ENCODE assay signal across 23 mouse cellular contexts in the genomic region with DNA sequence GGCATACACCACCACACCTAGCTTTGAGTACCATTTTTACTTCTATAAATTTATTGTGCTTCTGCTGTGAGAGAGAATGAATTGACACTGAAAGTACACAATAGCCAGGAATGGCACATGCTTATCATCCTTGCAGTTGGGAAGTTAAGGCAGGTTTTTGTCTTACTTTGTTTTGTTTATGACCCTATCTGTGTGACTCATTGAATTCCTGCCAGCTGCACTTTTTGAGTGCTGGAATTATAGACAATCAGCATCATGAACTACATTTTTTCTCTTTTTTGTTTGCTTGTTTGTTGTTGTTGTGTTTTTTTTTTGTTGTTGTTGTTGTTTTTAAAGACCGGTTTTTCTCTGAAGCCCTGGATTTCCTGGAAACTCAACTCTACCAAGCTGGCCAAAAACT. TPM values are rescaled to one million over a fixed set of nuclear protein-coding genes. Genes with fewer than 3 reads are reported as not detected.
DNase-seq lines count a peak whose midpoint lies in the region; TF ChIP-seq lines count a peak whose summit lies in the region.
"Had no signal": no experiment of that assay in that cellular context is flagged by ENCODE, and none has a peak within 500 bp of the region (broad histone marks: within the 10 kb centered on the region; RNA-seq: fewer than 3 reads in every experiment).

No protein-coding gene starts in this region.

- no peaks in the 10 kb centered on the region; the same call in 1 of the 2 replicates for H3K4me1 ChIP-seq in kidney, adult 2 months (ENCODE audit: control insufficient read depth, insufficient read depth, low read length)
- H3K4me1 ChIP-seq: embryonic facial prominence, embryonic 12.5 days; forebrain, embryonic 15.5 days; limb, embryonic 12.5 days; liver, embryonic 15.5 days; stomach, embryonic 15.5 days had no signal

- H3K27ac ChIP-seq in kidney, adult 2 months (ENCODE audit: insufficient read depth, low read depth, low read length): 0 out of 2 replicates have a peak overlapping the region, but pooled peaks have one; percentile 38
- H3K27ac ChIP-seq: embryonic facial prominence, embryonic 12.5 days; forebrain, embryonic 15.5 days; hindbrain, embryonic 13.5 days; kidney, postnatal 0 days; left cerebral cortex, adult 2 months; limb, embryonic 12.5 days; liver, embryonic 15.5 days; stomach, embryonic 15.5 days had no signal

- no peak overlapping the region for H3K4me3 ChIP-seq in kidney, adult 2 months (ENCODE audit: insufficient read depth, low read depth, low read length)
- H3K4me3 ChIP-seq: embryonic facial prominence, embryonic 12.5 days; forebrain, embryonic 15.5 days; hindbrain, embryonic 13.5 days; left cerebral cortex, adult 2 months; limb, embryonic 12.5 days; liver, embryonic 15.5 days; stomach, embryonic 15.5 days had no signal

- peak; percentile 39 for DNase-seq in heart, adult 11 months
- no peak for DNase-seq in heart, adult 18-20 months
- no peak for DNase-seq in kidney, adult 2 months
- DNase-seq in kidney, postnatal 36 days: no peak
- peak; percentile 47 for DNase-seq in 416B (ENCODE audit: low read depth)
- DNase-seq in NIH3T3 (ENCODE audit: low read depth): peak; percentile 54
- no peak for DNase-seq in retina, embryonic 14.5 days (ENCODE audit: low spot score)
- DNase-seq: cerebellum, adult 11 months; cerebellum, adult 9-11 months; right cerebral cortex, postnatal 25 days had no signal

- TF ChIP-seq POLR2A in kidney, adult 2 months (IDR thresholded peaks at IDR 0.05; ENCODE audit: low read depth, low read length): no peak

- WGBS in kidney, adult 2 months: 16% methylated on average over 1 of the region's 1 CpGs

- H3K27me3 ChIP-seq in kidney, adult 2 months (replicated peaks; ENCODE audit: control insufficient read depth, insufficient read depth, low read length): no peaks in the 10 kb centered on the region
- H3K27me3 ChIP-seq: embryonic facial prominence, embryonic 12.5 days; forebrain, embryonic 15.5 days; hindbrain, embryonic 13.5 days; limb, embryonic 12.5 days; liver, embryonic 15.5 days; stomach, embryonic 15.5 days had no signal

- no peak for TF ChIP-seq CTCF in kidney, adult 2 months (conservative IDR thresholded peaks at IDR 0.05; ENCODE audit: insufficient read depth, insufficient read length, low read depth, low read length)

- no peaks in the 10 kb centered on the region; the same call in 1 of the 2 replicates for H3K36me3 ChIP-seq in kidney, adult 2 months (ENCODE audit: control insufficient read depth, insufficient read depth, low read length)

RNA-seq across cellular contexts. Expression of gene Sp1, which starts 15.0 kb away (rescaled TPM):
- 10 to 100 TPM; 31.9 to 39.6 TPM for total RNA-seq in heart, adult 18-20 months (2021)
- polyA plus RNA-seq in kidney, adult 2 months (2012; rRNA removed): 15.7 and 17.6 TPM in 2 replicates

RNA-seq across cellular contexts. Expression of gene Amhr2, which starts 24.2 kb away (rescaled TPM):
- total RNA-seq in heart, adult 18-20 months (2021): under 1 TPM; 0.39 to 0.97 TPM
- polyA plus RNA-seq in kidney, adult 2 months (2012; rRNA removed): 0.67 and 1.4 TPM in 2 replicates

RNA-seq across cellular contexts. Expression of gene Prr13, which starts 37.8 kb away (rescaled TPM):
- total RNA-seq in heart, adult 18-20 months (2021): 10 to 100 TPM; 20.3 to 24.4 TPM
- polyA plus RNA-seq in kidney, adult 2 months (2012; rRNA removed): 181 and 204 TPM in 2 replicates

RNA-seq across cellular contexts. Expression of gene Pcbp2, which starts 49.4 kb away (rescaled TPM):
- 100 to 1,000 TPM; 418 to 491 TPM for total RNA-seq in heart, adult 18-20 months (2021)
- polyA plus RNA-seq in kidney, adult 2 months (2012; rRNA removed): 572 and 616 TPM in 2 replicates

RNA-seq across cellular contexts. Expression of gene Sp7, which starts 54.0 kb away (rescaled TPM):
- not detected for total RNA-seq in heart, adult 18-20 months (2021)
- 0.05 and 0.06 TPM in 2 replicates for polyA plus RNA-seq in kidney, adult 2 months (2012; rRNA removed)
- total RNA-seq: adrenal gland, postnatal 14 days; gastrocnemius, adult 18-20 months; heart, postnatal 4 days; liver, adult 2 months; monocyte, adult 5-6 weeks had no signal
- polyA plus RNA-seq: liver, adult 2 months; liver, embryonic 15.5 days had no signal

Comparison
In these comparisons a context has a peak if more than half of its experiments do, and no peak if none do; other contexts are left out.
1. DNase-seq: peak in heart, adult 11 months (single experiment), 416B (single experiment) and NIH3T3 (single experiment); none in heart, adult 18-20 months (0 of 2), kidney, adult 2 months (single experiment), kidney, postnatal 36 days (0 of 2) and retina, embryonic 14.5 days (single experiment).